Mouse (Mus musculus): Measurements from ENCODE around the gene Nbeal2. TPM values are rescaled to one million over a fixed set of nuclear protein-coding genes. Genes with fewer than 3 reads are reported as not detected.

Nbeal2 gene
- total RNA-seq, 1 experiment, result 13.6 TPM

- peak overlapping the region; percentile 7; the same call in 1 of the 2 replicates for H3K27ac ChIP-seq (ENCODE audit: insufficient read depth, low read depth, low read length, poor library complexity, severe bottlenecking)
- TF ChIP-seq CHD2 (IDR thresholded peaks at IDR 0.05; ENCODE audit: low read depth, low read length) (no peak), ZC3H11A (IDR thresholded peaks at IDR 0.05; ENCODE audit: borderline replicate concordance, low read depth, low read length) (no peak), HCFC1 (IDR thresholded peaks at IDR 0.05; ENCODE audit: borderline replicate concordance, insufficient read depth, low read length) (no peak), MAFK (IDR thresholded peaks at IDR 0.05; ENCODE audit: insufficient read depth, low read depth, low read length) (no peak), ZNF384 (IDR thresholded peaks at IDR 0.05; ENCODE audit: low read depth, low read length) (no peak)
- peak overlapping the region; percentile 62 to 76 for H3K4me3 ChIP-seq (ENCODE audit: insufficient read depth in 1 of 2, low read depth in 1 of 2, low read length in 2 of 2, poor library complexity in 1 of 2, severe bottlenecking in 1 of 2)
- H3K36me3 ChIP-seq (ENCODE audit: control insufficient read depth, insufficient read depth, low read length, poor library complexity, severe bottlenecking), result 0 out of 2 replicates have a peak, but pooled peaks cover 4% of the 10 kb centered on the region
- peaks cover 6 to 24% of the 10 kb centered on the region in 2 experiments; a peak in 2 of 4 replicates for H3K4me1 ChIP-seq (ENCODE audit: control insufficient read depth in 2 of 2, insufficient read depth in 2 of 2, low read length in 2 of 2, poor library complexity in 1 of 2)
- in situ Hi-C loops (cut with MboI; ENCODE audit: low sequenced_read_pairs in 2 of 2, unreplicated experiment in 2 of 2), result no loop called here
- DNase-seq (ENCODE audit: low read depth, low spot score), result no peak
- H3K9ac ChIP-seq (ENCODE audit: insufficient read depth, low read depth, low read length, poor library complexity, severe bottlenecking), result peak overlapping the region; percentile 51
- H3K9me3 ChIP-seq (ENCODE audit: control insufficient read depth, insufficient read depth, low read depth, low read length), result no peaks in the 10 kb centered on the region
Measured at GRCm38 (mm10) chr9:110655651-110656007, 1.7 kb upstream of the Nbeal2 start.

GRCm38 (mm10) chr9:110654726-110655650, 1.0 kb upstream of the Nbeal2 start:
- Histone ChIP-seq H3K27ac (ENCODE audit: insufficient read depth, low read depth, low read length, poor library complexity, severe bottlenecking) (no peak overlapping the region), H3K4me3 (ENCODE audit: insufficient read depth in 1 of 2, low read depth in 1 of 2, low read length in 2 of 2, poor library complexity in 1 of 2, severe bottlenecking in 1 of 2) (peak overlapping the region in 1 of 2 experiments; percentile 77; a peak in 2 of 4 replicates), H3K9ac (ENCODE audit: insufficient read depth, low read depth, low read length, poor library complexity, severe bottlenecking) (no peak overlapping the region), H3K36me3 (ENCODE audit: control insufficient read depth, insufficient read depth, low read length, poor library complexity, severe bottlenecking) (0 out of 2 replicates have a peak, but pooled peaks cover 4% of the 10 kb centered on the region), H3K4me1 (ENCODE audit: control insufficient read depth in 2 of 2, insufficient read depth in 2 of 2, low read length in 2 of 2, poor library complexity in 1 of 2) (peaks cover 3 to 21% of the 10 kb centered on the region in 2 experiments; a peak in 2 of 4 replicates), H3K9me3 (ENCODE audit: control insufficient read depth, insufficient read depth, low read depth, low read length) (no peaks in the 10 kb centered on the region)
- no peak for DNase-seq (ENCODE audit: low read depth, low spot score)
- TF ChIP-seq MAFK (IDR thresholded peaks at IDR 0.05; ENCODE audit: insufficient read depth, low read depth, low read length) (no peak), HCFC1 (IDR thresholded peaks at IDR 0.05; ENCODE audit: borderline replicate concordance, insufficient read depth, low read length) (no peak), ZNF384 (IDR thresholded peaks at IDR 0.05; ENCODE audit: low read depth, low read length) (no peak), ZC3H11A (IDR thresholded peaks at IDR 0.05; ENCODE audit: borderline replicate concordance, low read depth, low read length) (no peak), CHD2 (IDR thresholded peaks at IDR 0.05; ENCODE audit: low read depth, low read length) (no peak)
- in situ Hi-C loops (cut with MboI; ENCODE audit: low sequenced_read_pairs in 2 of 2, unreplicated experiment in 2 of 2), result no loop called here

- Histone ChIP-seq H3K9ac (ENCODE audit: insufficient read depth, low read depth, low read length, poor library complexity, severe bottlenecking) (peak overlapping the region; percentile 38), H3K4me3 (ENCODE audit: insufficient read depth in 1 of 2, low read depth in 1 of 2, low read length in 2 of 2, poor library complexity in 1 of 2, severe bottlenecking in 1 of 2) (peak overlapping the region; percentile 66 to 77), H3K36me3 (ENCODE audit: control insufficient read depth, insufficient read depth, low read length, poor library complexity, severe bottlenecking) (no peaks in the 10 kb centered on the region), H3K27ac (ENCODE audit: insufficient read depth, low read depth, low read length, poor library complexity, severe bottlenecking) (no peak overlapping the region), H3K9me3 (ENCODE audit: control insufficient read depth, insufficient read depth, low read depth, low read length) (no peaks in the 10 kb centered on the region), H3K4me1 (ENCODE audit: control insufficient read depth in 2 of 2, insufficient read depth in 2 of 2, low read length in 2 of 2, poor library complexity in 1 of 2) (peaks cover 3 to 15% of the 10 kb centered on the region in 2 experiments; a peak in 2 of 4 replicates)
- DNase-seq (ENCODE audit: low read depth, low spot score), result no peak
- in situ Hi-C loops (cut with MboI; ENCODE audit: low sequenced_read_pairs in 2 of 2, unreplicated experiment in 2 of 2), result no loop called here
- no peak for TF ChIP-seq CHD2 (IDR thresholded peaks at IDR 0.05; ENCODE audit: low read depth, low read length)
Measured at GRCm38 (mm10) chr9:110652963-110653654, 852 bp downstream of the Nbeal2 start.

- Histone ChIP-seq H3K27ac (ENCODE audit: insufficient read depth, low read depth, low read length, poor library complexity, severe bottlenecking) (no peak overlapping the region), H3K4me1 (ENCODE audit: control insufficient read depth in 2 of 2, insufficient read depth in 2 of 2, low read length in 2 of 2, poor library complexity in 1 of 2) (peaks cover 3 to 12% of the 10 kb centered on the region in 2 experiments; a peak in 2 of 4 replicates), H3K9ac (ENCODE audit: insufficient read depth, low read depth, low read length, poor library complexity, severe bottlenecking) (peak overlapping the region; percentile 9; the same call in 1 of the 2 replicates), H3K4me3 (ENCODE audit: insufficient read depth in 1 of 2, low read depth in 1 of 2, low read length in 2 of 2, poor library complexity in 1 of 2, severe bottlenecking in 1 of 2) (peak overlapping the region; percentile 13 to 23; a peak in 2 of 4 replicates), H3K36me3 (ENCODE audit: control insufficient read depth, insufficient read depth, low read length, poor library complexity, severe bottlenecking) (no peaks in the 10 kb centered on the region), H3K9me3 (ENCODE audit: control insufficient read depth, insufficient read depth, low read depth, low read length) (no peaks in the 10 kb centered on the region)
- TF ChIP-seq ZNF384 (IDR thresholded peaks at IDR 0.05; ENCODE audit: low read depth, low read length), result no peak
- TF ChIP-seq MAFK (IDR thresholded peaks at IDR 0.05; ENCODE audit: insufficient read depth, low read depth, low read length), result no peak
- TF ChIP-seq CHD2 (IDR thresholded peaks at IDR 0.05; ENCODE audit: low read depth, low read length), result no peak
- in situ Hi-C loops (cut with MboI; ENCODE audit: low sequenced_read_pairs in 2 of 2, unreplicated experiment in 2 of 2), result no loop called here
- DNase-seq (ENCODE audit: low read depth, low spot score), result no peak
Measured at GRCm38 (mm10) chr9:110651931-110652722, 1.8 kb downstream of the Nbeal2 start.

All from ES-E14 (cell line).